Mouse (Mus musculus) C2C12 (cell line): ENCODE results near the gene Plscr1.

ENCODE experiments used
- CEBPB ChIP-seq: IDR thresholded peaks from one replicate; pipeline ENCODE4 v1.6.1; 2011; ENCODE audit warnings: low read depth, mild to moderate bottlenecking, control low read depth, moderate library complexity
- CTCF ChIP-seq: IDR thresholded peaks from one replicate; pipeline ENCODE4 v1.5.1; 2011; ENCODE audit not compliant: control insufficient read depth, insufficient read depth, insufficient read length
- FOSL1 ChIP-seq: IDR thresholded peaks from one replicate; pipeline ENCODE4 v1.8.0; 2011; ENCODE audit warnings: mild to moderate bottlenecking, low read length; ENCODE audit not compliant: poor library complexity, insufficient read depth, severe bottlenecking
- MAX ChIP-seq: IDR thresholded peaks from one replicate; pipeline ENCODE4 v1.6.1; 2011; ENCODE audit warnings: mild to moderate bottlenecking, control low read depth
- MYOD1 ChIP-seq: IDR thresholded peaks from one replicate; pipeline ENCODE4 v1.6.1; 2011; ENCODE audit warnings: low read depth; ENCODE audit not compliant: control insufficient read depth, insufficient read length
- USF1 ChIP-seq: IDR thresholded peaks from one replicate; pipeline ENCODE4 v1.6.1; 2011; ENCODE audit warnings: low read depth, mild to moderate bottlenecking, control low read depth, moderate library complexity

DNA sequence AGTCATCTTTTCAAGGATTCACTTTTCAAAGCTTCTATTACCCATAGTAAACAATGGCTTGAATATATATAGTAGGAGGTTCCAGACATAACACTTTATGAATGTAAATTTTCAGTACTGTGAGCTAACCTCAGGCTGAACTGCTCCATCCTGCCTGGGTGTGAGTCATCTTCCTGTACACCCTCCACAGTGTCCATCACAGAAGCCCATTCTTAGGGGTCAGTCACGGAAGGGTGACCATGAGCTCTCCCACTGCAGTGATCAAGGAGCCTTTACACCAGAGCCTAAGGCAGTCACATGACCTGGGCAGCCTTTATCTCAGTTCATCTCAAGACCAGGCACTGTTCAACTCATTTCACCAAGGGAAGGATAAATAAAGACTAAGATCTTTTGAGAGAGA, 18.2 kb downstream of the Plscr1 start:
- TF ChIP-seq FOSL1 (no peak), CEBPB (no peak), CTCF (no peak), MAX (no peak), USF1 (peak; percentile 15), MYOD1 (no peak)
